Mouse (Mus musculus): Measurements from ENCODE around the gene Cpxm1. TPM values are rescaled to one million over a fixed set of nuclear protein-coding genes. Genes with fewer than 3 reads are reported as not detected.

Gene Cpxm1
- polyA plus RNA-seq, 1 experiment from 2014 or later = 5.0 TPM

GRCm38 (mm10) chr2:130425112-130425511 lies 27.7 kb upstream of the Cpxm1 start:
- H3K27ac ChIP-seq (ENCODE audit: low read length) = no peak overlapping the region
- peaks cover 17% of the 10 kb centered on the region for H3K4me1 ChIP-seq (ENCODE audit: control insufficient read depth, low read depth, low read length)
- no peaks in the 10 kb centered on the region for H3K9me3 ChIP-seq (replicated peaks; ENCODE audit: control insufficient read depth, low read length)
- H3K4me2 ChIP-seq (ENCODE audit: low read depth, low read length) = peak overlapping the region; percentile 96
- peak overlapping the region; percentile 87 for H3K4me3 ChIP-seq (ENCODE audit: low read depth, low read length)
- WGBS (ENCODE audit: insufficient replicate concordance) = 16% methylated on average over 5 of the region's 5 CpGs
- H3K9ac ChIP-seq (ENCODE audit: low read depth, low read length) = peak overlapping the region; percentile 86
- H3K27me3 ChIP-seq (ENCODE audit: control insufficient read depth, insufficient read depth, low read depth, low read length) = no peaks in the 10 kb centered on the region
- no peaks in the 10 kb centered on the region for H3K36me3 ChIP-seq (ENCODE audit: control insufficient read depth, insufficient read depth)
- ATAC-seq (ENCODE audit: low read depth) = no peak

GRCm38 (mm10) chr2:130424126-130424853 lies 26.9 kb upstream of the Cpxm1 start, which contains the start of the genes Vps16 and Pced1a:
TSS of gene Vps16 (plus strand) at chr2:130424339.
TSS of gene Pced1a (minus strand) at chr2:130424701.
- peak; percentile 92 for ATAC-seq (ENCODE audit: low read depth)
- peaks cover 14% of the 10 kb centered on the region for H3K4me1 ChIP-seq (ENCODE audit: control insufficient read depth, low read depth, low read length)

GRCm38 (mm10) chr2:130423397-130424125 lies 26.2 kb upstream of the Cpxm1 start:
- Histone ChIP-seq H3K9ac (ENCODE audit: low read depth, low read length) (peak overlapping the region; percentile 86), H3K9me3 (replicated peaks; ENCODE audit: control insufficient read depth, low read length) (no peaks in the 10 kb centered on the region), H3K27ac (ENCODE audit: low read length) (peak overlapping the region; percentile 83), H3K27me3 (ENCODE audit: control insufficient read depth, insufficient read depth, low read depth, low read length) (no peaks in the 10 kb centered on the region), H3K4me1 (ENCODE audit: control insufficient read depth, low read depth, low read length) (peaks cover 14% of the 10 kb centered on the region), H3K36me3 (ENCODE audit: control insufficient read depth, insufficient read depth) (no peaks in the 10 kb centered on the region), H3K4me3 (ENCODE audit: low read depth, low read length) (peak overlapping the region; percentile 87), H3K4me2 (ENCODE audit: low read depth, low read length) (peak overlapping the region; percentile 96)
- 16% methylated on average over 49 of the region's 49 CpGs for WGBS (ENCODE audit: insufficient replicate concordance)
- peak; percentile 49 for ATAC-seq (ENCODE audit: low read depth)

More at GRCm38 (mm10) chr2:130424126-130424853, 26.9 kb upstream of the Cpxm1 start, which contains the start of the genes Vps16 and Pced1a:
- Histone ChIP-seq H3K4me2 (ENCODE audit: low read depth, low read length) (peak within 1 kb of the TSS; percentile 96), H3K9me3 (replicated peaks; ENCODE audit: control insufficient read depth, low read length) (no peaks in the 10 kb centered on the region), H3K27me3 (ENCODE audit: control insufficient read depth, insufficient read depth, low read depth, low read length) (no peaks in the 10 kb centered on the region), H3K4me3 (ENCODE audit: low read depth, low read length) (peak within 1 kb of the TSS; percentile 87), H3K27ac (ENCODE audit: low read length) (peak within 1 kb of the TSS; percentile 83), H3K36me3 (ENCODE audit: control insufficient read depth, insufficient read depth) (no peaks in the 10 kb centered on the region), H3K9ac (ENCODE audit: low read depth, low read length) (peak within 1 kb of the TSS; percentile 86)
- WGBS (ENCODE audit: insufficient replicate concordance) = under 1% methylated on average over 58 of the region's 58 CpGs

GRCm38 (mm10) chr2:130421781-130422620 lies 24.6 kb upstream of the Cpxm1 start:
- Histone ChIP-seq H3K9me3 (replicated peaks; ENCODE audit: control insufficient read depth, low read length) (no peaks in the 10 kb centered on the region), H3K27me3 (ENCODE audit: control insufficient read depth, insufficient read depth, low read depth, low read length) (no peaks in the 10 kb centered on the region), H3K27ac (ENCODE audit: low read length) (no peak overlapping the region), H3K4me2 (ENCODE audit: low read depth, low read length) (no peak overlapping the region), H3K4me1 (ENCODE audit: control insufficient read depth, low read depth, low read length) (peaks cover 14% of the 10 kb centered on the region), H3K4me3 (ENCODE audit: low read depth, low read length) (no peak overlapping the region), H3K36me3 (ENCODE audit: control insufficient read depth, insufficient read depth) (no peaks in the 10 kb centered on the region), H3K9ac (ENCODE audit: low read depth, low read length) (no peak overlapping the region)
- no peak for ATAC-seq (ENCODE audit: low read depth)
- 81% methylated on average over 26 of the region's 26 CpGs for WGBS (ENCODE audit: insufficient replicate concordance)

GRCm38 (mm10) chr2:130414094-130414856 lies 16.9 kb upstream of the Cpxm1 start:
- no peaks in the 10 kb centered on the region for H3K4me1 ChIP-seq (ENCODE audit: control insufficient read depth, low read depth, low read length)
- H3K9me3 ChIP-seq (replicated peaks; ENCODE audit: control insufficient read depth, low read length) = no peaks in the 10 kb centered on the region
- H3K4me2 ChIP-seq (ENCODE audit: low read depth, low read length) = no peak overlapping the region
- H3K9ac ChIP-seq (ENCODE audit: low read depth, low read length) = no peak overlapping the region
- no peak for ATAC-seq (ENCODE audit: low read depth)
- no peaks in the 10 kb centered on the region for H3K27me3 ChIP-seq (ENCODE audit: control insufficient read depth, insufficient read depth, low read depth, low read length)
- H3K36me3 ChIP-seq (ENCODE audit: control insufficient read depth, insufficient read depth) = no peaks in the 10 kb centered on the region
- H3K4me3 ChIP-seq (ENCODE audit: low read depth, low read length) = no peak overlapping the region
- 62% methylated on average over 6 of the region's 6 CpGs for WGBS (ENCODE audit: insufficient replicate concordance)
- no peak overlapping the region for H3K27ac ChIP-seq (ENCODE audit: low read length)

GRCm38 (mm10) chr2:130412775-130413174 lies 15.4 kb upstream of the Cpxm1 start:
- ATAC-seq (ENCODE audit: low read depth) = no peak
- Histone ChIP-seq H3K27ac (ENCODE audit: low read length) (no peak overlapping the region), H3K9ac (ENCODE audit: low read depth, low read length) (no peak overlapping the region), H3K4me2 (ENCODE audit: low read depth, low read length) (no peak overlapping the region), H3K27me3 (ENCODE audit: control insufficient read depth, insufficient read depth, low read depth, low read length) (no peaks in the 10 kb centered on the region), H3K4me1 (ENCODE audit: control insufficient read depth, low read depth, low read length) (no peaks in the 10 kb centered on the region), H3K9me3 (replicated peaks; ENCODE audit: control insufficient read depth, low read length) (no peaks in the 10 kb centered on the region), H3K4me3 (ENCODE audit: low read depth, low read length) (no peak overlapping the region), H3K36me3 (ENCODE audit: control insufficient read depth, insufficient read depth) (no peaks in the 10 kb centered on the region)
- WGBS (ENCODE audit: insufficient replicate concordance) = 62% methylated on average over 3 of the region's 3 CpGs

- Histone ChIP-seq H3K27me3 (ENCODE audit: control insufficient read depth, insufficient read depth, low read depth, low read length) (no peaks in the 10 kb centered on the region), H3K4me3 (ENCODE audit: low read depth, low read length) (no peak overlapping the region), H3K36me3 (ENCODE audit: control insufficient read depth, insufficient read depth) (no peaks in the 10 kb centered on the region), H3K27ac (ENCODE audit: low read length) (no peak overlapping the region), H3K9me3 (replicated peaks; ENCODE audit: control insufficient read depth, low read length) (no peaks in the 10 kb centered on the region), H3K4me2 (ENCODE audit: low read depth, low read length) (no peak overlapping the region), H3K4me1 (ENCODE audit: control insufficient read depth, low read depth, low read length) (no peaks in the 10 kb centered on the region), H3K9ac (ENCODE audit: low read depth, low read length) (no peak overlapping the region)
- no peak for ATAC-seq (ENCODE audit: low read depth)
- WGBS (ENCODE audit: insufficient replicate concordance) = 32% methylated on average over 16 of the region's 16 CpGs
Observed at GRCm38 (mm10) chr2:130411558-130412495, 14.5 kb upstream of the Cpxm1 start.

All from liver, embryonic 16.5 days (tissue).